Mouse (Mus musculus) forebrain, embryonic 12.5 days (tissue): ENCODE results near the gene Fam126a. TPM values are rescaled to one million over a fixed set of nuclear protein-coding genes. Genes with fewer than 3 reads are reported as not detected.

Experiments
- ATAC-seq: fragments of 200-750 bp; cut with Nextera tagmentation; 2 replicates; pipeline ENCODE4 v1.8.0; 2017; ENCODE audit warnings: moderate TSS enrichment; ENCODE audit not compliant: low FRiP score
- H3K27ac ChIP-seq: fragments of 300-500 bp; sonication (generic); 2 replicates; pipeline ENCODE4 v1.5.1; 2016; ENCODE audit warnings: mild to moderate bottlenecking
- H3K27me3 ChIP-seq: fragments of 300-500 bp; sonication (generic); 2 replicates; pipeline ENCODE4 v1.6.1; 2016; ENCODE audit warnings: mild to moderate bottlenecking
- H3K36me3 ChIP-seq: fragments of 300-500 bp; sonication (generic); replicated peaks from 2 replicates; pipeline ENCODE4 v1.6.1; 2016; ENCODE audit warnings: mild to moderate bottlenecking
- H3K4me1 ChIP-seq: fragments of 300-500 bp; sonication (generic); 2 replicates; pipeline ENCODE4 v1.6.1; 2016
- H3K4me2 ChIP-seq: fragments of 300-500 bp; sonication (generic); 2 replicates; pipeline ENCODE4 v1.6.1; 2016; ENCODE audit warnings: mild to moderate bottlenecking, moderate library complexity
- H3K4me3 ChIP-seq: fragments of 300-500 bp; sonication (generic); replicated peaks from 2 replicates; pipeline ENCODE4 v1.5.1; 2016; ENCODE audit warnings: mild to moderate bottlenecking
- H3K9ac ChIP-seq: fragments of 300-500 bp; sonication (generic); 2 replicates; pipeline ENCODE4 v1.6.1; 2016; ENCODE audit warnings: mild to moderate bottlenecking
- H3K9me3 ChIP-seq: fragments of 300-500 bp; sonication (generic); 2 replicates; pipeline ENCODE4 v1.6.1; 2016
- WGBS: fragments of 180-500 bp; shearing (Covaris S2); methylation state at CpG from one replicate; pipeline ENCODE4 v1.1.7; 2016; 5-methylcytosine and 5-hydroxymethylcytosine counted together
- polyA plus RNA-seq: library from polyadenylated mRNA; unstranded; fragments of >200 nt; fragmentation: Nextera tagmentation; extraction: Ambion mirVana; gene quantifications from 2 replicates; pipeline ENCODE4 v1.2.1, GENCODE M21; 2016

The Fam126a gene
- polyA plus RNA-seq, 1 experiment from 2014 or later, result 52.3 TPM

GRCm38 (mm10) chr5:23865941-23866340, 164.5 kb downstream of the Fam126a start:
- Histone ChIP-seq H3K4me2 (no peak overlapping the region), H3K36me3 (0 out of 2 replicates have a peak, but pooled peaks cover 7% of the 10 kb centered on the region), H3K4me1 (no peaks in the 10 kb centered on the region), H3K4me3 (no peak overlapping the region), H3K27me3 (no peaks in the 10 kb centered on the region), H3K9me3 (no peaks in the 10 kb centered on the region), H3K9ac (no peak overlapping the region), H3K27ac (no peak overlapping the region)
- ATAC-seq, result no peak
- 87% methylated on average over 5 of the region's 5 CpGs for WGBS

Other genes starting within 250 kb of the Fam126a start
- 26.7 and 28.9 TPM in 2 replicates for gene Pus7, start 247.0 kb downstream of the Fam126a start, polyA plus RNA-seq
- 30.7 and 37.7 TPM in 2 replicates for gene Rint1, start 243.0 kb downstream of the Fam126a start, polyA plus RNA-seq
- gene Tomm7, start 186.5 kb downstream of the Fam126a start, polyA plus RNA-seq, result 121 and 134 TPM in 2 replicates
- 147 and 156 TPM in 2 replicates for gene Klhl7, start 69.9 kb upstream of the Fam126a start, polyA plus RNA-seq
- 19.2 and 21.0 TPM in 2 replicates for gene Nupl2, start 134.3 kb upstream of the Fam126a start, polyA plus RNA-seq